Mouse (Mus musculus): Measurements from ENCODE around the gene Il27. TPM values are rescaled to one million over a fixed set of nuclear protein-coding genes. Genes with fewer than 3 reads are reported as not detected.
"Not testable (repeated sequence)": the region's sequence is repeated elsewhere in the genome, so short reads cannot be mapped to it uniquely, and the experiment has no call there.

The Il27 gene
- not detected for total RNA-seq (2021)

DNA sequence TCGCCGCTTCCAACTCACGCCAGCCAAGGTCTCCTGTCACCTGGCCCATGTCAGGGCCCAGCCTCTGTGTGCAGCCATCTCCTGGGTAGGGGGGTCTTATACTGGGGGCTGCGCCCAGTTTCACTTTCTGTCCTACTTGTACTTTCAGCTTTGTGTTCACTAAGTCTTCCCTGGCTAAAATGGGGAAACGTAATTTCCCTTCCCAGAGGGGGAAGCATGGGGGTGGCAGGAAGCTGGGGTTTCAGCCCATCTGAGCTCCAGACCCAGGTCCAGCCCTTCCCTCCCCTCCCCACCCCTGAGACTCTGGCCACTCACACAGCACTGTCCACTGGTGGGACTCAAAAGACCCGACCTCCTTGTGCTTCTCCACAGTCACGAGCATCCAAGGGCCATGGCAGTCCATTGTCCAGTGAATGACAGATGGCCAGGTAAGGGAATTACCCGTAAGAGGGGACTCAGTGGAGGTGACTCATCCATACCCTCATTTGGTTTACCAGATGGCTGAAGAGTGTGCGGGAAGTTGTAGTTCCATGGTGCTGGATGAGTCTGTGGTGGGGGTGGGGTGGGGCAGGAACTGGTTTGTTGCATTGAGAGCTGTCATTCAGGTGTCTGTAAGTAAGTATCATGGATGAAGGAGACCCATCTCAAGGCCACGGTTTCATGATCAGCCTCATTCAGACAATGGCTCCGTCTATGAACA is at the start of gene Il27:
Il27 (minus strand) TSS at position 80 of the 700 bp plus-strand sequence.
- no peak for DNase-seq

DNA sequence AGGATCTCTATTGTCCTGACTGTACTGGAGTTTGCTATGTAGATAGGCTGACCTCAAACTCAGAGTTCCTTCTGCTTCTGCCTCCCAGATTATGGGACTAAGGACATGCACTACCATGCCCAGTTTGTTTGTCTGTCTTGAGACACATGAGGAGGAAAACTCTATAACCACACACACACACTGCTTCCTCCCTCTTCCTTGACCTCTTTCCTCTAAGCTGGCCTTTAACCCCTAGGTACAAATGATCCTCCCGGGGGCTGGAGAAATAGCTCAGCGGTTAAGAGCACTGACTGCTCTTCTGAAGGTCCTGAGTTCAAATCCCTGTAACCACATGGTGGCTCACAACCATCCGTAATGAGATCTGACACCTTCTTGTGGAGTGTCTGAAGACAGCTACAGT is 49.6 kb upstream of the Il27 start:
- DNase-seq, result no peak

GRCm38 (mm10) chr7:126643244-126643617 is 48.5 kb upstream of the Il27 start:
- not testable (repeated sequence) for DNase-seq

GRCm38 (mm10) chr7:126642545-126643243 is 48.0 kb upstream of the Il27 start:
- DNase-seq, result no peak

GRCm38 (mm10) chr7:126636733-126637520 is 42.2 kb upstream of the Il27 start:
- peak; percentile 17 to 27 for DNase-seq

DNA sequence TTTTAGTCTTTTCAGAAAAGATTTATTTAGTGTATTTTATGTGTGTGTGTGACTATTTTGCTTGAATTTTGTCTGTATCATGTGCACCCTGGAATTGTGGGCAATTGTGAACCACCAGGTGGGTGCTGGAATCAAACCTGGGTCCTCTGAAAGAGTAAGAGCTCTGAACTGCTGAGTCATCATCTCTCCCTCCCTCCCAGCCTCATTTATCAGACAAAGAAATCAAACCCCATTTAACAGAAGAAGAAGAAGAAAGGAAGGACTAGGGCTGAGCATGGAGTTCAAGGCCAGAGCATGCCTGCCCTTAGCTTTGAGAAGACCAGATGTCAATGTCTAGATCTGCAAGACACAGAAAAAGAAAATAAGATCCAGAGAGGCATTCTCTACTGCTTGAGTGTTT is 40.6 kb upstream of the Il27 start:
- no peak for DNase-seq

GRCm38 (mm10) chr7:126632478-126632877 is 37.7 kb upstream of the Il27 start:
- DNase-seq, result no peak

DNA sequence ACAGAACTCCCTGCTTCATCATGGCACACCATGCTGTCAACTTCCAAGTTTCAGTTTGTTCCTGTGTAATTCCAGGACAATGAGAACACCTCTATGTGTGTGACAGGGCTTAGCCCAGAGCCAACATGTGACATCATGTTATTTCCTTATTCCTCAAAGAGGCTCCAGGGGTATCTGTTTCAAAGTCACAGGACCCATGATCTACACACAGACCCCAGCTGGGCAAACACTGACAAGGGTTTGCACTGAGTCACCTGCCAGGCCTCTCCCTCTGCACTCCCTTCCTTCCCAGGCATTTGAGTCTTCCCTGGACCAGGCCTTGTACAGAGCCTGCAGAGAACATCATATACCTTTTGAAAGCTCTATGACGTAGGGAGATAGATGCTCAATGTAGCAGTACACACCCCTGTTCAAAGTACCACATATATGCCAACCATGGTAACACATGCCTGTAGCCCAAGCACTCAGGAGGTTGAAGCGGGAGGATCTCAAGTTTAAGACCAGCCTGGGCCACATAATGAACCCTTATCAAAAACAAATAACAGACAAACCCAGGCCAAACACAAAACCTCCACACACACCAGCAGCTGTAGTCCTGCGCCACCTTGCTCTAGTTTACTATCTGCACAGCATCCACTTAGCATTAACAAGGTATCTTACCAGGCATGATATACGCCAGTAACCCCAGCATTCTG is 36.2 kb upstream of the Il27 start, which contains the start of gene Nupr1:
Nupr1 (minus strand) TSS at position 38 of the 695 bp plus-strand sequence.
- no peak for DNase-seq

GRCm38 (mm10) chr7:126629915-126630314 is 35.2 kb upstream of the Il27 start:
- no peak for DNase-seq

GRCm38 (mm10) chr7:126628111-126628510 is 33.4 kb upstream of the Il27 start:
- no peak for DNase-seq

GRCm38 (mm10) chr7:126625807-126626600 is 31.3 kb upstream of the Il27 start:
- DNase-seq, result no peak

DNA sequence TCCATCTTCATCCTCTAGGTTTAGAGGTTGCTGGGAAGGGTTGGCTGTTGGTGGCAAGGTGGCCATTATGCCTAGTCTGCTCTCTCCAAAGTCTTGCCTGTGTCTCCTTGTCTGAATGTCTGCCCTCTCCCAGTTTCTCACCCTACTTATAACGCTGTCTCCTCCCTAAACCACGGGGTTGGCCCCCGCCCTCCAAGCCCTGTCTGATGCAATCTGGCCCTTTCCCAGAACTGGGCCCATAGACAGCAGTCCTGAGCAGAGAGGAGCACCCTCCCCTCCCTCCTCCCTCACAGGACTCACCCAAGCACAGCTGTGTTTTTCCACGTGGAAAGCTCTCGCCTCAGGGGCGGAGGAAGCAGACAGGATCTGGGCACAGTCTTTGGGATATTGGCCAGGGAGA is 30.6 kb upstream of the Il27 start:
- DNase-seq, result peak; percentile 9 to 26

GRCm38 (mm10) chr7:126624774-126625173 is 30.0 kb upstream of the Il27 start:
- no peak for DNase-seq

DNA sequence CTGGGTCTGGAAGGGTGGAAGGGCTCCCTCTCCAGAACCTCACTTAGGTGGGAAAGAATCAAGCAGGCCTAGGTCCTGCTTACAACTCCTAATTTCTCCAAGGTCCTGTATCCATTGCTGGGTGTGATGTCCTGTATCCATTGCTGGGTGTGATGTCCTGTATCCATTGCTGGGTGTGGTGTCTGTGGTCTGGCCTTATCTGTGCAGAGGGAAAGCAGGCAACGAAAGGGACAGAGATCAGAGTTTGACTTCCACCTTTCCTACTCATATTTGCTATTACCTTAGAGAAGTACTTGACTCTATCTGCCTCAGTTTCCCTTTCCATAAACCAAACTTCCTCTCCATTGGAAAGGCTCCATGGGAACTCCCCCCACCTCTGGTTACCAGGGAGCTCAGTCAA is 28.6 kb upstream of the Il27 start:
- no peak for DNase-seq

DNA sequence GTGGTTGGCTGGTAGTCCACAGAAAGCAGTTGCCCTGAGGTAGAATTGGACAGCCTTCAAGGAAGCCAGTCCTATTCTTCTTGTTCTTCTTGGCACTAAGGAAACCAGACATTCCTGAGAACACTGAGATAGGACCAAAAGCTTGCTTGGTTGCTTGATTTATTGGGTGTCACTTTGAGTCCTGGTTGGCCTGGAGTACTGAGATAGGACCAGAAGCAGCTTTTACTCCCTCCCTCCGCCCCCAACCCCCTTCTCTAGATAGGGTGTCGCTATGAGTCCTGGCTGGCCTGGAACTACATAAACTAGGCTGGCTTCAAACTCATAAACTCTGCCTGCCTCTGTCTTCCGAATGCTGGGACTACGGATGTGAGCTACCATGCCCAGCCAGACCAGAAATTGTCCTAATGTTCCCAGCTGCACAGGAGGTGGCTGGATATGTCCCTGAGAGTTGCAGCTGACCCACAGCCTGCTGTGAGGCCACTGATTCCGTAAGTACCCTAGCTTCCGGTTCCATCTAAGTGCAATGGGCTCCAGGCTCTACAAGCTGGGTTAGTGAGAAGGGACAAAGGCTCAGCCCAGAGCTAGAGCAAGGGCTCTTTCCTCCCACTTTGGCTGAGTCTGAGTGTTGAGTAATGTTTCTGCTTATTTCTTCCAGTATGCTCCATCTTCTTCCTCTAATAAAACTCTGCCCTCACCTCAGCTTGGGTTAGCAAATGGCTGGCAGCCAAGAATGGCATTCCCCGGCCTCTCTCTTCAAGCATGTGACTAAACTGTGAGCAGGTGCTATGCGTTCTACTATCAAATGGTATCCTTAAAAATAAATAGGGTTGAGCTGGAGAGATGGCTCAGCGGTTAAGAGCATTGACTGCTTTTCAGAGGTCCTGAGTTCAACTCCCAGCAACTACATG is 27.0 kb upstream of the Il27 start:
- DNase-seq, result no peak

- DNase-seq, result no peak
Measured at GRCm38 (mm10) chr7:126619559-126620275, 25.0 kb upstream of the Il27 start.

DNA sequence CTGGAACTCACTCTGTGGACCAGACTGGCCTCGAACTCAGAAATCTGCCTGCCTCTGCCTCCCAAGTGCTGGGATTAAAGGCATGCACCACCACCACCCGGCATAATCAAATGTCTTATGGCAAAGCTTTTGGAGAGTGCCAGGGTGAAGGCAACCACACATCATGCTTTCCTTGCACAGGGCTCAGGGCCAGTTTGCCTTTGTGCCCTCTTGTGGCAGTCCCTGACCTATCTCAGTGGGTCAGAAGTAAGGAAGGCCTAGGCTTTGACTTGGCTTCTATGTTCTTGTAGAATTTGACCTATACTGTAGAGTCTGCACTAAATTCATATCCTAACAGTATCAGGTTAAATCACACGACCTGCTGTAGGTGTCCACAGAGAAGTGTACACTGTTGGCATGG is 22.0 kb upstream of the Il27 start:
- DNase-seq, result no peak

GRCm38 (mm10) chr7:126612736-126613135 is 18.0 kb upstream of the Il27 start:
- DNase-seq, result no peak

- no peak for DNase-seq
Measured at GRCm38 (mm10) chr7:126607796-126608195, 13.1 kb upstream of the Il27 start.

GRCm38 (mm10) chr7:126607064-126607463 is 12.3 kb upstream of the Il27 start:
- no peak for DNase-seq

Measured in layer of hippocampus, postnatal 36 days (tissue).